Mouse (Mus musculus): ENCODE results near the gene Pelo. TPM values are rescaled to one million over a fixed set of nuclear protein-coding genes. Genes with fewer than 3 reads are reported as not detected.

Gene Pelo
- polyA plus RNA-seq, 1 experiment from 2014 or later = 3.6 TPM

GRCm38 (mm10) chr13:115067324-115067967, 22.5 kb downstream of the Pelo start:
- no peaks in the 10 kb centered on the region for H3K27me3 ChIP-seq
- H3K4me2 ChIP-seq = no peak overlapping the region
- no peak overlapping the region for H3K9ac ChIP-seq
- no peak overlapping the region for H3K4me3 ChIP-seq (replicated peaks)
- no peak overlapping the region for H3K27ac ChIP-seq
- no peak for ATAC-seq (ENCODE audit: low FRiP score)
- H3K9me3 ChIP-seq = no peaks in the 10 kb centered on the region
- 89% methylated on average over 4 of the region's 4 CpGs for WGBS
- no peaks in the 10 kb centered on the region for H3K4me1 ChIP-seq
- no peaks in the 10 kb centered on the region for H3K36me3 ChIP-seq (replicated peaks)

- 88% methylated on average over 5 of the region's 5 CpGs for WGBS
These were observed 32.4 kb downstream of the Pelo start for GRCm38 (mm10) chr13:115057555-115057954.

GRCm38 (mm10) chr13:115054783-115055182, 35.2 kb downstream of the Pelo start:
- Histone ChIP-seq H3K27me3 (no peaks in the 10 kb centered on the region), H3K36me3 (replicated peaks) (no peaks in the 10 kb centered on the region), H3K9me3 (no peaks in the 10 kb centered on the region), H3K27ac (no peak overlapping the region), H3K9ac (no peak overlapping the region), H3K4me1 (no peaks in the 10 kb centered on the region), H3K4me2 (no peak overlapping the region), H3K4me3 (replicated peaks) (no peak overlapping the region)
- ATAC-seq (ENCODE audit: low FRiP score) = peak; percentile 49
- WGBS = 22% methylated on average over 9 of the region's 9 CpGs

More at GRCm38 (mm10) chr13:115057555-115057954, 32.4 kb downstream of the Pelo start:
- no peak overlapping the region for H3K4me3 ChIP-seq (replicated peaks)
- H3K4me1 ChIP-seq = no peaks in the 10 kb centered on the region
- no peak for ATAC-seq (ENCODE audit: low FRiP score)
- H3K4me2 ChIP-seq = no peak overlapping the region
- no peaks in the 10 kb centered on the region for H3K36me3 ChIP-seq (replicated peaks)
- H3K27me3 ChIP-seq = no peaks in the 10 kb centered on the region
- H3K27ac ChIP-seq = no peak overlapping the region
- H3K9me3 ChIP-seq = no peaks in the 10 kb centered on the region
- H3K9ac ChIP-seq = no peak overlapping the region

- no peak overlapping the region for H3K4me3 ChIP-seq (replicated peaks)
- no peak overlapping the region for H3K4me2 ChIP-seq
- H3K9me3 ChIP-seq = no peaks in the 10 kb centered on the region
- ATAC-seq (ENCODE audit: low FRiP score) = no peak
- no peaks in the 10 kb centered on the region for H3K4me1 ChIP-seq
- H3K9ac ChIP-seq = no peak overlapping the region
- WGBS = 79% methylated on average over 7 of the region's 7 CpGs
- H3K27me3 ChIP-seq = no peaks in the 10 kb centered on the region
- no peak overlapping the region for H3K27ac ChIP-seq
- H3K36me3 ChIP-seq (replicated peaks) = no peaks in the 10 kb centered on the region
These were observed 37.4 kb downstream of the Pelo start for GRCm38 (mm10) chr13:115052568-115052967.

GRCm38 (mm10) chr13:115050660-115051559, 39.1 kb downstream of the Pelo start:
- ATAC-seq (ENCODE audit: low FRiP score) = no peak

GRCm38 (mm10) chr13:115042652-115043051, 47.3 kb downstream of the Pelo start:
- Histone ChIP-seq H3K27ac (no peak overlapping the region), H3K4me3 (replicated peaks) (no peak overlapping the region), H3K4me1 (no peaks in the 10 kb centered on the region), H3K9ac (no peak overlapping the region), H3K4me2 (no peak overlapping the region), H3K27me3 (no peaks in the 10 kb centered on the region), H3K36me3 (replicated peaks) (no peaks in the 10 kb centered on the region), H3K9me3 (no peaks in the 10 kb centered on the region)
- 81% methylated on average over 2 of the region's 2 CpGs for WGBS
- no peak for ATAC-seq (ENCODE audit: low FRiP score)

More at GRCm38 (mm10) chr13:115050660-115051559, 39.1 kb downstream of the Pelo start:
- H3K4me3 ChIP-seq (replicated peaks) = no peak overlapping the region
- H3K4me2 ChIP-seq = no peak overlapping the region
- no peak overlapping the region for H3K9ac ChIP-seq
- H3K27ac ChIP-seq = no peak overlapping the region
- no peaks in the 10 kb centered on the region for H3K36me3 ChIP-seq (replicated peaks)
- H3K9me3 ChIP-seq = no peaks in the 10 kb centered on the region
- 91% methylated on average over 13 of the region's 13 CpGs for WGBS
- H3K4me1 ChIP-seq = no peaks in the 10 kb centered on the region
- no peaks in the 10 kb centered on the region for H3K27me3 ChIP-seq

Other genes starting within 250 kb of the Pelo start
- gene Itga2, start 158.1 kb downstream of the Pelo start, polyA plus RNA-seq (2016; fragmentation: Nextera tagmentation; extraction: Ambion mirVana) = 1.3 and 1.4 TPM in 2 replicates
- 1.6 and 3.6 TPM in 2 replicates for gene Gm49395, start 11.7 kb upstream of the Pelo start, polyA plus RNA-seq (2016; fragmentation: Nextera tagmentation; extraction: Ambion mirVana)
- 4.8 and 5.2 TPM in 2 replicates for gene Itga1, start 11.8 kb upstream of the Pelo start, polyA plus RNA-seq (2016; fragmentation: Nextera tagmentation; extraction: Ambion mirVana)

Data from forebrain, embryonic 12.5 days (tissue).